Mouse (Mus musculus) ES-E14 (cell line): ENCODE measurements at regions not wholly inside any gene's neighbourhood (a gene's known extent, or its start where the extent isn't known, plus 50 kb on each side); places are given as distances from the start of the nearest gene placed in this dataset.

Experiments
- DNase-seq: peaks from one replicate; pipeline ENCODE4 v3.0.0-alpha.2; 2013; ENCODE audit warnings: low read depth, low spot score
- H3K27ac ChIP-seq: 2 replicates; pipeline ENCODE4 v1.5.1; 2012; ENCODE audit warnings: low read depth, mild to moderate bottlenecking, low read length, moderate library complexity, mixed read lengths; ENCODE audit not compliant: poor library complexity, insufficient read depth, severe bottlenecking
- H3K36me3 ChIP-seq: 2 replicates; pipeline ENCODE4 v1.6.1; 2012; ENCODE audit warnings: mild to moderate bottlenecking, low read length, moderate library complexity, mixed read lengths; ENCODE audit not compliant: control insufficient read depth, poor library complexity, insufficient read depth, severe bottlenecking
- H3K4me1 ChIP-seq, 2 experiments: fragments of 150-350 bp in 1 of 2; sonication (generic) in 1 of 2; 2 replicates each; pipeline ENCODE4 v1.6.1; 2012; ENCODE audit warnings: low read length in 2 of 2, mild to moderate bottlenecking in 1 of 2, mixed read lengths in 1 of 2; ENCODE audit not compliant: control insufficient read depth in 2 of 2, insufficient read depth in 2 of 2, poor library complexity in 1 of 2
- H3K4me3 ChIP-seq, 2 experiments: fragments of 150-350 bp in 1 of 2; sonication (generic) in 1 of 2; 2 replicates each; pipeline ENCODE4 v1.5.1; 2012; ENCODE audit warnings: low read length in 2 of 2, low read depth in 1 of 2, mild to moderate bottlenecking in 1 of 2, mixed read lengths in 1 of 2; ENCODE audit not compliant: insufficient read depth in 1 of 2, poor library complexity in 1 of 2, severe bottlenecking in 1 of 2
- H3K9ac ChIP-seq: 2 replicates; pipeline ENCODE4 v1.6.1; 2012; ENCODE audit warnings: low read depth, mild to moderate bottlenecking, low read length, mixed read lengths; ENCODE audit not compliant: poor library complexity, insufficient read depth, severe bottlenecking
- H3K9me3 ChIP-seq: fragments of 150-350 bp; sonication (generic); 2 replicates; pipeline ENCODE4 v1.6.1; 2012; ENCODE audit warnings: low read depth, mild to moderate bottlenecking, low read length; ENCODE audit not compliant: control insufficient read depth, insufficient read depth
- CHD2 ChIP-seq: IDR thresholded peaks from 2 replicates; pipeline ENCODE4 v1.6.1; 2014; ENCODE audit warnings: mild to moderate bottlenecking, low read depth, low read length, inconsistent platforms
- HCFC1 ChIP-seq: IDR thresholded peaks from 2 replicates; pipeline ENCODE4 v1.6.1; 2012; ENCODE audit warnings: low read length, inconsistent platforms, borderline replicate concordance; ENCODE audit not compliant: insufficient read depth
- MAFK ChIP-seq: IDR thresholded peaks from 2 replicates; pipeline ENCODE4 v1.6.1; 2014; ENCODE audit warnings: mild to moderate bottlenecking, low read depth, low read length, inconsistent platforms; ENCODE audit not compliant: insufficient read depth
- ZC3H11A ChIP-seq: IDR thresholded peaks from 2 replicates; pipeline ENCODE4 v1.6.1; 2012; ENCODE audit warnings: low read depth, mild to moderate bottlenecking, inconsistent platforms, low read length, borderline replicate concordance
- ZNF384 ChIP-seq: IDR thresholded peaks from 2 replicates; pipeline ENCODE4 v1.6.1; 2012; ENCODE audit warnings: low read depth, low read length, inconsistent platforms
- in situ Hi-C, 2 experiments: fragments of 600-800 bp; cut with MboI; formaldehyde crosslinking; loops; one replicate each; pipeline ENCODE4 v1.15.1; 2025; ENCODE audit warnings: low sequenced_read_pairs in 2 of 2, inconsistent platforms in 1 of 2; ENCODE audit not compliant: unreplicated experiment in 2 of 2

- no peak for TF ChIP-seq ZC3H11A
- TF ChIP-seq ZNF384, result no peak
- no peak for TF ChIP-seq CHD2
- TF ChIP-seq MAFK, result no peak
- TF ChIP-seq HCFC1, result no peak
- in situ Hi-C loops, result no loop called here
- Histone ChIP-seq H3K36me3 (no peaks in the 10 kb centered on the region), H3K9me3 (no peaks in the 10 kb centered on the region), H3K4me3 (no peak overlapping the region), H3K27ac (no peak overlapping the region), H3K4me1 (no peaks in the 10 kb centered on the region), H3K9ac (no peak overlapping the region)
- DNase-seq, result no peak
Observed at GRCm38 (mm10) chr1:41285221-41285620, 479.8 kb downstream of the Tmem182 start.

- Histone ChIP-seq H3K4me3 (no peak overlapping the region), H3K36me3 (no peaks in the 10 kb centered on the region), H3K9me3 (no peaks in the 10 kb centered on the region), H3K9ac (no peak overlapping the region), H3K27ac (no peak overlapping the region), H3K4me1 (no peaks in the 10 kb centered on the region)
- TF ChIP-seq HCFC1 (no peak), ZC3H11A (no peak), MAFK (no peak), CHD2 (no peak)
- in situ Hi-C loops, result no loop called here
- DNase-seq, result no peak
Observed at GRCm38 (mm10) chr1:41286221-41286620, 480.8 kb downstream of the Tmem182 start.

- in situ Hi-C loops, result no loop called here
- TF ChIP-seq ZNF384, result no peak
- TF ChIP-seq HCFC1, result no peak
- TF ChIP-seq CHD2, result no peak
- TF ChIP-seq MAFK, result no peak
- TF ChIP-seq ZC3H11A, result no peak
- Histone ChIP-seq H3K27ac (no peak overlapping the region), H3K9me3 (no peaks in the 10 kb centered on the region), H3K9ac (no peak overlapping the region), H3K4me1 (no peaks in the 10 kb centered on the region), H3K4me3 (no peak overlapping the region), H3K36me3 (no peaks in the 10 kb centered on the region)
- DNase-seq, result no peak
Observed at GRCm38 (mm10) chr1:41326861-41327480, 521.6 kb downstream of the Tmem182 start.

- H3K36me3 ChIP-seq, result no peaks in the 10 kb centered on the region
- H3K4me1 ChIP-seq, result no peaks in the 10 kb centered on the region
- no peak overlapping the region for H3K4me3 ChIP-seq
- in situ Hi-C loops, result no loop called here
- TF ChIP-seq MAFK (peak; percentile 84), ZC3H11A (no peak)
- no peak for DNase-seq
- no peak overlapping the region for H3K27ac ChIP-seq
- H3K9ac ChIP-seq, result no peak overlapping the region
- H3K9me3 ChIP-seq, result no peaks in the 10 kb centered on the region
Observed at GRCm38 (mm10) chr1:41349798-41350758, 544.7 kb downstream of the Tmem182 start.
